Mouse (Mus musculus) heart, postnatal 0 days (tissue): ENCODE results near the gene Otx2.

Experiments
- CTCF ChIP-seq: IDR thresholded peaks from 2 replicates; pipeline ENCODE4 v1.5.1; 2016; ENCODE audit warnings: antibody characterized with exemption, control low read depth, low read depth
- EP300 ChIP-seq: IDR thresholded peaks from 2 replicates; pipeline ENCODE4 v1.6.1; 2016; ENCODE audit warnings: antibody characterized with exemption, low read depth

- TF ChIP-seq CTCF (no peak), EP300 (no peak)
Observed at GRCm38 (mm10) chr14:48679590-48679989, 6.0 kb upstream of the Otx2 start.
